Mouse (Mus musculus): ENCODE data around the gene Saxo1. TPM values are rescaled to one million over a fixed set of nuclear protein-coding genes. Genes with fewer than 3 reads are reported as not detected.

Saxo1 gene
- total and polyA plus RNA-seq, 3 experiments: not detected

DNA sequence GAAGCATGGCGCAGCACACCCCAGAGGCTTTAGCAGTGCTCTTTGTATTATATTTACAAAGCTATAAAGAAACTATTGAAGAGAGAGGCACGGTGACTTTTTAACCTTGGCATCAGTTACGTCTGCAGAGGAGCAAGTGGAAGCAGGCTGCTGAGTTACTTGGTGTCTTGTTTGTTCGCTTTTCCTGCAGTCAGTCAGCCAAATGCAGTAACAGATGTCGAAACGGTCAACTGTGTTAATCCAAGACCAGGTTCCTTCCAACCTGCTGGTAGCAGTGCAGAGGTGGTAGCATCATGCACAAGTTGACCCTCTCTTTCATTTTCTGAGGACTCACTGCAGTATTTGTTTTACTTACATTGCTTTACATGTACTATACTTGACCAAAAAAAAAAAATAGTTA is 135.5 kb downstream of the Saxo1 start:
- no peaks in the 10 kb centered on the region for H3K79me2 ChIP-seq (replicated peaks; ENCODE audit: control insufficient read depth, extremely low read depth, insufficient read depth, poor library complexity, severe bottlenecking)
- no peak overlapping the region for H3K4me2 ChIP-seq (ENCODE audit: insufficient read depth, low read depth, poor library complexity, severe bottlenecking)
- no peak overlapping the region for H3K9ac ChIP-seq (ENCODE audit: insufficient read depth, low read depth)
- in situ Hi-C loops (cut with MboI; ENCODE audit: low pct_ligation_motif_present, low pct_unique_long_range_greater_than_20kb, low sequenced_read_pairs) (no loop called here), dilution Hi-C loops (cut with MboI; ENCODE audit: extremely low pct_ligation_motif_present, extremely low pct_unique_long_range_greater_than_20kb, low sequenced_read_pairs) (no loop called here)
- H3K9me3 ChIP-seq (replicated peaks; ENCODE audit: low read length): no peaks in the 10 kb centered on the region
- H3K4me3 ChIP-seq (replicated peaks in 1 of 3; ENCODE audit: low read depth in 2 of 3, low read length in 2 of 3, poor library complexity in 1 of 3): no peak overlapping the region
- no peaks in the 10 kb centered on the region for H3K36me3 ChIP-seq (replicated peaks in 1 of 2; ENCODE audit: control insufficient read depth in 1 of 2, insufficient read depth in 1 of 2, low read length in 1 of 2)
- TF ChIP-seq KAT2A (IDR thresholded peaks at IDR 0.05; ENCODE audit: insufficient replicate concordance, low read length) (no peak), EP300 (IDR thresholded peaks at IDR 0.05; ENCODE audit: low read length) (no peak), POLR2AphosphoS2 (IDR thresholded peaks at IDR 0.05; ENCODE audit: low read depth, low read length) (no peak), NRF1 (IDR thresholded peaks at IDR 0.05; ENCODE audit: low read depth, low read length) (no peak), ELF1 (IDR thresholded peaks at IDR 0.05; ENCODE audit: low read depth, low read length) (no peak), HCFC1 (IDR thresholded peaks at IDR 0.05; ENCODE audit: low read depth, low read length) (no peak), TBP (conservative IDR thresholded peaks at IDR 0.05; ENCODE audit: low read depth, low read length) (no peak), USF1 (IDR thresholded peaks at IDR 0.05; ENCODE audit: low read depth, low read length) (no peak), UBTF (IDR thresholded peaks at IDR 0.05; ENCODE audit: low read depth, low read length) (no peak), NELFE (IDR thresholded peaks at IDR 0.05; ENCODE audit: low read depth, low read length) (no peak), RAD21 (IDR thresholded peaks at IDR 0.05; ENCODE audit: low read depth, low read length) (no peak), GABPA (IDR thresholded peaks at IDR 0.05; ENCODE audit: insufficient replicate concordance, low read depth, low read length) (no peak), CHD2 (IDR thresholded peaks at IDR 0.05; ENCODE audit: low read length) (no peak), MYC (IDR thresholded peaks at IDR 0.05; ENCODE audit: low read depth, low read length) (no peak), IRF4 (IDR thresholded peaks at IDR 0.05; ENCODE audit: low read depth, low read length) (no peak)
- no peak overlapping the region for H3K27ac ChIP-seq (ENCODE audit: insufficient read depth, low read depth)
- H3K27me3 ChIP-seq (replicated peaks): no peaks in the 10 kb centered on the region
- H3K4me1 ChIP-seq (ENCODE audit: control insufficient read depth in 1 of 2, insufficient read depth in 2 of 2): no peaks in the 10 kb centered on the region
- no peak for DNase-seq (ENCODE audit: extremely low read depth)

GRCm38 (mm10) chr4:86416401-86417025 is 141.6 kb downstream of the Saxo1 start:
- dilution Hi-C loops (cut with MboI; ENCODE audit: extremely low pct_ligation_motif_present, extremely low pct_unique_long_range_greater_than_20kb, low sequenced_read_pairs): no loop called here
- Histone ChIP-seq H3K4me2 (ENCODE audit: insufficient read depth, low read depth, poor library complexity, severe bottlenecking) (no peak overlapping the region), H3K36me3 (replicated peaks in 1 of 2; ENCODE audit: control insufficient read depth in 1 of 2, insufficient read depth in 1 of 2, low read length in 1 of 2) (no peaks in the 10 kb centered on the region), H3K9ac (ENCODE audit: insufficient read depth, low read depth) (no peak overlapping the region), H3K27ac (ENCODE audit: insufficient read depth, low read depth) (no peak overlapping the region), H3K4me1 (ENCODE audit: control insufficient read depth in 1 of 2, insufficient read depth in 2 of 2) (no peaks in the 10 kb centered on the region), H3K79me2 (replicated peaks; ENCODE audit: control insufficient read depth, extremely low read depth, insufficient read depth, poor library complexity, severe bottlenecking) (no peaks in the 10 kb centered on the region), H3K27me3 (replicated peaks) (no peaks in the 10 kb centered on the region), H3K4me3 (replicated peaks in 1 of 3; ENCODE audit: low read depth in 2 of 3, low read length in 2 of 3, poor library complexity in 1 of 3) (no peak overlapping the region), H3K9me3 (replicated peaks; ENCODE audit: low read length) (no peaks in the 10 kb centered on the region)
- TF ChIP-seq SMC3 (IDR thresholded peaks at IDR 0.05; ENCODE audit: low read depth, low read length): no peak
- no peak for TF ChIP-seq JUND (conservative IDR thresholded peaks at IDR 0.05; ENCODE audit: low read depth, low read length)
- no peak for TF ChIP-seq CHD1 (IDR thresholded peaks at IDR 0.05; ENCODE audit: low read depth, low read length)
- TF ChIP-seq KAT2A (IDR thresholded peaks at IDR 0.05; ENCODE audit: insufficient replicate concordance, low read length): no peak
- no peak for DNase-seq (ENCODE audit: extremely low read depth)
- in situ Hi-C loops (cut with MboI; ENCODE audit: low pct_ligation_motif_present, low pct_unique_long_range_greater_than_20kb, low sequenced_read_pairs): no loop called here

Data from CH12.LX (cell line).